Mouse (Mus musculus): ENCODE results near the gene Tenm2.
A peak's percentile ranks its signal among the peaks of the same experiment; 100 is the strongest.

Tenm2 gene

GRCm38 (mm10) chr11:36223716-36224439 lies 1011.9 kb downstream of the Tenm2 start:
- no peak for DNase-seq (ENCODE audit: inconsistent age in 2 of 2, low spot score in 1 of 2)

DNA sequence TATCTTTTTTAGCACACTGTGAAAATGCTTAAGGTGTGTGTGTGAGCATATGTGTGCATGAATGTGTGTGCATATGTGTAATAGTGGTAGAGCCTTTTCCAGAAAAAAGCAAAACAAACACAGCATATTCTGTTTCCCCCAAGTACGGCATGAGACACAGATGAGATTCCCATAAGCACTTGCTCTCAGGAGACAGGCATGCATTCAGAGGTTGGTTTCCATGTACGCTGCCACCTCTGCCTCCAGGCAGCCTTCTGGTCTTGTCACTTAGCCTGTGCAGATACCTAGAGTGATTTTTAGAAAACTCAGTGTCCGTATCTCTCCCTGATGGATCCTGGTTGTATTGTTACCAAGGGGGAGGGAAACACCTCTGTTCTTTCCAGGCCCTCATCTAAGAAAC lies 1013.7 kb downstream of the Tenm2 start:
- DNase-seq (ENCODE audit: inconsistent age in 2 of 2, low spot score in 1 of 2), result no peak

GRCm38 (mm10) chr11:36221271-36221975 lies 1014.3 kb downstream of the Tenm2 start:
- peak; percentile 81 to 93 for DNase-seq (ENCODE audit: inconsistent age in 2 of 2, low spot score in 1 of 2)

GRCm38 (mm10) chr11:36220651-36221050 lies 1015.1 kb downstream of the Tenm2 start:
- peak in 1 of 2 experiments; percentile 25 for DNase-seq (ENCODE audit: inconsistent age in 2 of 2, low spot score in 1 of 2)

- no peak for DNase-seq (ENCODE audit: inconsistent age in 2 of 2, low spot score in 1 of 2)
Measured at GRCm38 (mm10) chr11:36219586-36219985, 1016.2 kb downstream of the Tenm2 start.

DNA sequence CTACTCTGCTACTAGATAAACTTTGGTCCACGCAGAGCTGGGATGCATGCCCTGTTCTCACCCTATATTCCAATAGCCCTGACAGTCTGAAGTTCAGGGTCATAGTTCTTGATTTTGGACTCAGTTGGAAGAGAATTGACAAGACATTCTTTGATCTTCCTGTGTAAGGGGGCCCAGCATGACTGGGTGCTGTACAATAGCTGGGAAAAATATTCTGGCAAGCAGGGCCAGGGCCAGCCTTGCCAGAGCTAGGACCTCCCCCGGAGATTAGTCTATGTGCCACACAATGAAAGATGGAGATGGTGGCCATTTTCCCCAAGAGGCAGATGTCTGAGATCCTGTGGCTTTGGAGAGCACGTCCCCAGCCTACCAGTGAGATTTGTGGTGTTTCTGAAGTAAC lies 1021.2 kb downstream of the Tenm2 start:
- DNase-seq (ENCODE audit: inconsistent age in 2 of 2, low spot score in 1 of 2), result no peak

DNA sequence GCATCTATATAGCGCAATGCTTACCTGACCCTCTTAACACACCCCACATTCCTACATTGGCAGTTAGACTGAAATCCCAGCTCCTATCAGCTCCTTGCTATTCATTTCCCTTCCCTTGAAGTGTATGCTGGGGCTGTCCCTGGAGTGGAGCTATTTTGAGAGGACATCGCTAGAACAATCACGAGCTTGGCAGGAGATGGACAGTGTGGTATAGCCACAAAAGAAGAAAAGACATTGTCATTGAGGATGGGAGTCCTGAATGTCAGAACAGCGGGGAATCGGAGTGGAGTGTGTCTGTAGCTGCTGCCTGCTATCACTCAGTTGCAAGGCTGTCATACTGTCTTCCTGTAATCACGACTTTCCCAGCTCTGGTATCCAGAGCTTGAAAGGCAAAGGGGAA lies 1031.4 kb downstream of the Tenm2 start:
- no peak for DNase-seq (ENCODE audit: inconsistent age in 2 of 2, low spot score in 1 of 2)

DNA sequence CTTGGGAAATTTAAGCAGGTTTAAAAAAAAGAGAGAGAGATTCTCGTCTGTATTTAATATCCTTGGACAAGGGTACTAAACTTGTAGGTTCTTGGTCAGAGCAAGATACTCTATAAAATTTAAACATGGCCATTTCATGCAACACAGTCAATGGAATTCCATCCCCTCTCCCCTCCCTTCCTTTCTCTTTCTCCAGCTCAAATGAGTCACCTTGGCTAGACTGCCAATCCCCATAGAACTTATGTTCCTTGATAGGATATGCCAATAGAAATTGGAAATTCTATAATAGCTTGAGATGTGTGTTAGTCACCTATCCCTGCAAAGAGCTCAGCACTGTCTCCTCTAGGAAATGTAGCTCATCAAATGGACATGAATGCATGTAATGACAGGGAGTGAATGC lies 1031.9 kb downstream of the Tenm2 start:
- no peak for DNase-seq (ENCODE audit: inconsistent age in 2 of 2, low spot score in 1 of 2)

DNA sequence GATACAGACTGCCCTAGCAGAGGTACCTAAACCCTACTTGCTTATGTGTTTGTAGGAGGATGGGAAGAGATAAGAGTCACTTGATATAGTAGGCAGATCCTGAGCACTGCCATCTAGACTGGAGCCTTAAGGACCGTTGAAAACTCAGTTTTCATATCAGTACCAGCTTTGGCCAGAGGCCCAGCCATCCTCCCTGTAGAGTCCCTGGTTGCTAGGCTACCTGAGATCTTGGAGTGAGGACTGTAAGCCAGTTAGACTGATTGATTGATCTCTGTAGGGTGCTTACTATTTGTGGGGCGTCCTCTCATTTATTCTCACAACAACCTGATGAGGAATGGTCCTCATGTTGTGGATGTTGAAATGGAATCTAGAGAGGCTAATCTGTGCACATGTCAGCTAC lies 1041.4 kb downstream of the Tenm2 start:
- DNase-seq (ENCODE audit: inconsistent age in 2 of 2, low spot score in 1 of 2), result no peak

- DNase-seq (ENCODE audit: inconsistent age in 2 of 2, low spot score in 1 of 2), result no peak
Measured at GRCm38 (mm10) chr11:36176106-36176505, 1059.7 kb downstream of the Tenm2 start.

- no peak for DNase-seq (ENCODE audit: inconsistent age in 2 of 2, low spot score in 1 of 2)
Measured at GRCm38 (mm10) chr11:36173076-36173690, 1062.6 kb downstream of the Tenm2 start.

DNA sequence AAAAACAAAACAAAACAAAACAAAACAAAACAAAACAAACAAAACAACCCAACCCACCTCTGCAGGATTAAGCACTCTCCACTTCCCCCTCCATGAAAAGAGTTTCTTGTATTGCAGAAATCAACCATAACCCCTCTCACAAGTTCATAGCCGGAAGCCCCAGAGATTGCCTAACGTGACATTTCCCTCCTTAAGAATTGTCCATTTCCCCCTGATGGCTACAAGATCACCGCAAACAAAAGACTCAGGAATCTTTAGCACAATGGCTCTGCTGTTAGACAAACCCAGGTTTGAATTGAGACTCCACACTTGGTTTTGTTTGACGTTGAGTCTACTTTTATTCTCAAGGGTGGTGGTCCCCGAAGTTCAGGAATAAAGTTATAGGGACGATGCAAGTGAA lies 1063.2 kb downstream of the Tenm2 start:
- no peak for DNase-seq (ENCODE audit: inconsistent age in 2 of 2, low spot score in 1 of 2)

GRCm38 (mm10) chr11:36171991-36172390 lies 1063.8 kb downstream of the Tenm2 start:
- DNase-seq (ENCODE audit: inconsistent age in 2 of 2, low spot score in 1 of 2), result no peak

- DNase-seq (ENCODE audit: inconsistent age in 2 of 2, low spot score in 1 of 2), result no peak
Measured at GRCm38 (mm10) chr11:36171221-36171620, 1064.5 kb downstream of the Tenm2 start.

DNA sequence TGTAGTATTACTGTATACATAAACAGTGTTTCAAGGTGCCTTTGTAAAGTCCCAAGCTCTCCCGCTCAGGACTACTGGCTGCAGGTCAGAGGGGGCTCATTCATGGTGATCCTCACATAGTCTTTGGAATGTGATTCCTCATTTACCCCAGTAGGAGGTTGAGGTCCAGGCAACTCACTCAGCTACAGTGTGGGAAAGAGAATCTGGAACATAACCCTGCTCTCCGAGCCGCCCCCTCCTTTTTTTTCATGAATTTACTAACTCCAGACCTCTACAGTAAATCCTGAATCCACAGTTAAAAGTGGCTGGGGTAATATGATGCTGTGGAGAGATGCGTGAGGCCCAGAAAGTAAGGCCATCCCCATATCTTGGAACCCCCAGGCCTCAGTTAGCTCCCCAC lies 1066.0 kb downstream of the Tenm2 start:
- no peak for DNase-seq (ENCODE audit: inconsistent age in 2 of 2, low spot score in 1 of 2)

- no peak for DNase-seq (ENCODE audit: inconsistent age in 2 of 2, low spot score in 1 of 2)
Measured at GRCm38 (mm10) chr11:36168921-36169537, 1066.7 kb downstream of the Tenm2 start.

GRCm38 (mm10) chr11:36167766-36168318 lies 1067.9 kb downstream of the Tenm2 start:
- no peak for DNase-seq (ENCODE audit: inconsistent age in 2 of 2, low spot score in 1 of 2)

GRCm38 (mm10) chr11:36163580-36163979 lies 1072.2 kb downstream of the Tenm2 start:
- no peak for DNase-seq (ENCODE audit: inconsistent age in 2 of 2, low spot score in 1 of 2)

GRCm38 (mm10) chr11:36161765-36162321 lies 1073.9 kb downstream of the Tenm2 start:
- no peak for DNase-seq (ENCODE audit: inconsistent age in 2 of 2, low spot score in 1 of 2)

- no peak for DNase-seq (ENCODE audit: inconsistent age in 2 of 2, low spot score in 1 of 2)
Measured at GRCm38 (mm10) chr11:36153450-36153849, 1082.3 kb downstream of the Tenm2 start.

- no peak for DNase-seq (ENCODE audit: inconsistent age in 2 of 2, low spot score in 1 of 2)
Measured at GRCm38 (mm10) chr11:36153011-36153410, 1082.8 kb downstream of the Tenm2 start.
